Mouse (Mus musculus): Measurements from ENCODE around the gene Gm10392.

The Gm10392 gene

DNA sequence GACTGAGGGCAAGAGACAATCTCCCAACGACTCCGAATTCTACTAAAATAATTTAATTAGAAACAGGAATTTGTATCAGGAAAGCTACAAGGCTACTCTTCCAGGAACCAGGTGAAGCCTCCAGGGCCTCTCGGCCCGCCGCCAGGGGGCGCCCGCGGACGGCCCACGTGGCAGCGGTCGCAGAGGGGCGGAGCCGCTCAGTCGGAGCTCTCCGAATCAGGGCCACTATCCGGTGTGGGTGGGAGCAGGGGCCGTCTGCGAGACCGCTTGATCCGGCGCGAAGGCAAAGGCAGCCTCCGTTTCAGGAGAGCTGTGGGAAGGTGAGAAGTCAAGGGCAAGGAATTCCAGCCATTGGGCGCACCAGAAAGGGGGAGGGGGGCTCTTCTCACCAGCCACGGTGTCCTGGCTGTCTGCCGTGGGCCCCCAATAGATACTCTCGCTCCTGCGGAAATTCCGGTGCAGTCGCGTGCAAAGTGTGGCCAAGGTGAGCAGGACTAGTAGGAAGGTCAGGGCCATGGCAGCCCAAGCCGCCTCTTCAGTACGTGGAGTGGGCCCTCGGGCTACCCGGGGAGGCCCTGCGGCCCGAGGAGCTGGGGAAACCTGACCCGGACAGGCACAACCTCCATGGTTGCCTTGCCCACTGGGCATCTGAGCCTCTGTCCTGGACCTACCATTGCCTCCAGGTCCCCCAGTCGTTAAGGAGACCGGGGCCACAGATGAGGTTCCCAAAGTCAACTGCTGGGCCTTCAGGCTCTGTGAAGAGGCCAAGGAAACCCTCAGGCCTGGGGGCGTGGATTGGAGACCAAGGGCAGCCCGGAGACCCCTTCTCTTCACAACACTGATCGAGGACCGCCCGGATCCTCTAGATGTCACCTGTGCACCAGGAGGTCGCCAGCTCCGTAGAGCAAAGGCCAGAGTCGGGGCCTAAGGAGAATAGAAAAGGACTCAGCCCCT, 10.7 kb downstream of the Gm10392 start:
- DNase-seq (ENCODE audit: low read depth, low spot score): peak; percentile 73

DNA sequence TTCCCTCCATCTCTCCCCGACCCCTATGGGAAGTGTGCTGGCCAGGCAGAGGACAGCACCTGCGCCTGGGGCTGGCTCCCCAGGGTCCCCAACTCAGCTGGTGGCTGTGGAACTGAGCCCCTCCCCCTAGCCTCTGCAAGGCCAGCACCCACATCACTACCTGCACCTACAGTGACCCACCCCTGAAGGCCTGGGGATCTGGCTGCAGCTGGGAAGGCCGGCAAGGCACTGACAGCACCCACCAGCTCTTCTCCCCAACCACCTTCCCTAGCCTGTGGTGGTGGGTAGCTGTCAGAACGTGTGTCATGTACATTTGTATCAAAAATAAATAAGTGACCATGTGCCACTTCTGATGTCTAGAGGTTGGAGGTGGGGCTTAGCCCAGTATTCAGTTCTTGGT, 11.6 kb downstream of the Gm10392 start:
- no peak for DNase-seq (ENCODE audit: low read depth, low spot score)

DNA sequence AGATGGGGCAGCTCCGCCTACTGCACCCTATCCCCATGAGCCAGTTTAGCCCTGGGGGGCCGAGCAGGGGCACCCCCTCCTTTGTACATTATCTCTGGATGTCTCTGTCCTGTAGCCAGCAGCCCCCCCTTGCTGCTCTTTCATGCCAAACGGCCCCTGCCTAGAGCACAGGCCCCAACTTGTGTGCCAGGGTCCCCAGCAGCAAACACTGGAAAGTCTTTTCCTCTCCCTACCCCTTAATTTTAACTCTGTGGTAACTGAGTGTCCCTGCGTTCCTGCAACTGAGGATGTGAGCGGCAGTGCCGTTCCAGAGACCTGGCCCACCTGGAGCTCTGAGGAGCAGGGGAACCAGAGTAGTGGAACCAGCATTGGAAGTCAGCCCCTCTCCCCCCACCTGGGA, 12.1 kb downstream of the Gm10392 start:
- DNase-seq (ENCODE audit: low read depth, low spot score): no peak

DNA sequence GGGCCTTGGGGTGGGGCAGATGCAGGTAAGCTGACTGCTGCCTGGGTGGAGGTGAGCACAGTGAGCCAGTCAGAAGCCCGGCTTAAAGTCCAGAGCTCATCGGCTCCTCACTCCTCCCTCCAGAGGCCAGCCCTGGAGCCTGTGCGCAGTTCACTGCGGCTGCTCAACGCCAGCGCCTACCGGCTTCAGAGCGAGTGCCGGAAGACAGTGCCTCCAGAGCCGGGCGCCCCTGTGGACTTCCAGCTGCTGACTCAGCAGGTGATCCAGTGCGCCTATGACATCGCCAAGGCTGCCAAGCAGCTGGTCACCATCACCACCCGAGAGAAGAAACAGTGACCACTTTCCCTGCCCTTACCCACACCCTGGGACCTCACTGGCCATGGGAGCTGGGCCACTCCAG, 12.7 kb downstream of the Gm10392 start:
- no peak for DNase-seq (ENCODE audit: low read depth, low spot score)

GRCm38 (mm10) chr11:77505291-77505980, 13.6 kb downstream of the Gm10392 start:
- no peak for DNase-seq (ENCODE audit: low read depth, low spot score)

- DNase-seq (ENCODE audit: low read depth, low spot score): no peak
These were observed 14.6 kb downstream of the Gm10392 start for GRCm38 (mm10) chr11:77504377-77504776.

- no peak for DNase-seq (ENCODE audit: low read depth, low spot score)
These were observed 15.5 kb downstream of the Gm10392 start for GRCm38 (mm10) chr11:77503511-77503910.

DNA sequence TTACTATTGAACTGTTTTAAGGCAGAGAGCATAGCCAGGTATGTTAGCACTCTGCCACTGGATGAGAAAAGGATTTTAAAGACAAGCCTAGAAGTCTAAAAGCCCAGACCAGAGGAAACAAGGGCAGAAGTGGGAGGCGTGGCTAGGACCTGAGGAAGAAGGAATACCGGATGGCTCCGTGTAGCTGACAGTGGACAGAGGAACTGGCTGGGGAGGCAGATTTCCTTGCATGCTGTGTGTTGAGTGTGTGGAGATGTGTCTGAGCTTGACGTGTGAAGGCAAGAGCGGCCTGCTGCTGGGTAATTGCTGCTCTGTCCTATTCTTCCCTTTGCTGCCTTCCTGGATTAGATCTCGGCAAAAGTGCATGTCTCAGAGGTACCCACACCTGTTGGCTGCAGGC, 16.5 kb downstream of the Gm10392 start:
- no peak for DNase-seq (ENCODE audit: low read depth, low spot score)

DNA sequence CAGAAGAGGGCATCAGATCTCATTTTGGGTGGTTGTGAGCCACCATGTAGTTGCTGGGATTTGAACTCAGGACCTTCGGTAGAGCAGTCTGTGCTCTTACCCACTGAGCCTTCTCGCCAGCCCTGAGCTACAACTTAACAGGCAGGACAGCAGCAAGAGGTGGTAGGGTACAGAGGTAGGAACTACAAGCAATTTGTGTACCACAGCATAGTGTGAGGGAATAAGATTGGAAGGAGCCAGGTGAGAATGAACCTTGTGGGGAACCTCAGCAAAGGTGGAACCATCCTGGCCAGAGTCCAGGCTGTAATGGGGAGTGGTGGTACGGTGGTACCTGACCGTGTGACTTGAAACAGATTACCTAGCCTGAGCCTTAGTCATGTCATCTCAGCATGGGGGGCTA, 17.0 kb downstream of the Gm10392 start:
- no peak for DNase-seq (ENCODE audit: low read depth, low spot score)

DNA sequence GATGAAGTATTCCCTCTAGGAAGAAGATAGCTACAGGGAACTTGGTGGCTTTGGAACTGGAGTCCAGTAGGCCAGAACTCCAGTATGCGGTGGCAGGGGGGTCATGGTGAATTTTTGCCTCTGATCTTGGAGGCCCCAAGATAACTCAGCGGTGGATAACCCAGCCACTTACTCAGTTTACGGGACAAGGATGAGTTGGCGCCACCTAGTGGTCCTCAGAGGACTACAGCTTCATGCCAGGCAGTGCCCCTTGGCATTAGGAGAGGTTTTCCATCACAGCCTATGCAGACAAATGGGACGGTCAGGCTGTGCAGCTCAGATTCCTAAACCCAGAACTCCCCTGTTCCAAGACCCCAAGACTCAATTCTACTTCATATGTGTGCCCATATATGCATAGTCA, 17.6 kb downstream of the Gm10392 start:
- DNase-seq (ENCODE audit: low read depth, low spot score): no peak

GRCm38 (mm10) chr11:77500361-77501325, 18.4 kb downstream of the Gm10392 start:
- no peak for DNase-seq (ENCODE audit: low read depth, low spot score)

DNA sequence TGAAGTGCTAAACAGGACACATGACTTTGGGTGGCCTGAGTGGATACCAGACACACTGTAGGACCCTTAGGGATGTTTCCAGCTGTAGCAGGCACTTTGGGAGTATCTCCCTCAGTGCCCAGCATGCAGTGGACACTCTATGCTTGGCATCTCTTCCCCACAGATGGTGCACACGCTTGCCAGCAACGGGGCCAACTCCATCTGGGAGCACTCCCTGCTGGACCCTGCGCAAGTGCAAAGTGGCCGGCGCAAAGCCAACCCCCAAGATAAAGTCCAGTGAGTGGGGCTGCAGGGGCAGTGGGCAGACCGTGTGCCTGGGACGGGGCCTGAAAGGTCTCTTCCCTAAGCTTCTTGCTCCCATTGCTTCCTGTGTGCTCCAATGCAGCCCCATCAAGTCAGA, 19.6 kb downstream of the Gm10392 start:
- DNase-seq (ENCODE audit: low read depth, low spot score): no peak

DNA sequence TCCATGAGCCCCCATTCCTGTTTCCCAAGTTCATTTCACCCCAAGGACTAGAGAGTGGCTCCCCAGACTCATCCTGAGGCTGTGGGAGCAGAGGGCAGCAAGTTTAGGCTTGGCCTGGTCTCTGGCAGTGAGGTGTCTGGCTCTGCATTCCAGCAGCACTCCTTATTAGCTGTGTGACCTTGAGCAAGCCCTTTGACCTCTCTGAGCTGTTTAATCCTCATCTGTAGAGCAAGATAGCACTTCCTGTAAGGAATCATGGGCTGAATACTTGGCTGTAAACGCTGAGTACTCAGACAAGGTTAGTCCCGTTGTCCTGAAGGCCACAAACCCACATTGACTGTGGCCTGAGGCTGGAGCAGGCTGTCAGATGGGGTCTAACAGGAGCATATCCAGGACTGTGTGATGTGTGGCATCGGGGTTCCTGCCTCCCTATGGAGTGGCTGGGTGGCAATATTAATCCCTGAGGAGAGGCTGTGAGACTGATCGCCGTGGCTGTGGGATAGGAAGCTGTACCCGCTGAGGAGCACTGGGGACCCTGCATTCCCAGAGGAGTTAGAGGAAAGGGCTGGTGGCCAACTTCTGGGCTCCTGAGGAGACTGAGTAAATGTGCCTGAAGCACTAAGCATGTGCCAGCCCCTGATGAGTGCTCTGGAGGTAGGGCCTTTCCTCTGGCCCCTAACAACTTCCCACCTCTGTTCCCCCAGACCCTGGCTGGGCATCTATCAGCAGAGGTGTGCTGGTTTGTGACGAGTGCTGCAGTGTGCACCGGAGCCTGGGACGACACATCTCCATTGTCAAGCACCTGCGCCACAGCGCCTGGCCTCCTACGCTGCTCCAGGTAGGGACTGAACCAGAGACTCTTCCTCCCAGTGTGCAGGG, 20.5 kb downstream of the Gm10392 start:
- no peak for DNase-seq (ENCODE audit: low read depth, low spot score)

- DNase-seq (ENCODE audit: low read depth, low spot score): no peak
These were observed 21.1 kb downstream of the Gm10392 start for GRCm38 (mm10) chr11:77497851-77498250.

GRCm38 (mm10) chr11:77497341-77497756, 21.6 kb downstream of the Gm10392 start:
- DNase-seq (ENCODE audit: low read depth, low spot score): peak; percentile 59

- DNase-seq (ENCODE audit: low read depth, low spot score): no peak
These were observed 23.5 kb downstream of the Gm10392 start for GRCm38 (mm10) chr11:77495507-77495906.

DNA sequence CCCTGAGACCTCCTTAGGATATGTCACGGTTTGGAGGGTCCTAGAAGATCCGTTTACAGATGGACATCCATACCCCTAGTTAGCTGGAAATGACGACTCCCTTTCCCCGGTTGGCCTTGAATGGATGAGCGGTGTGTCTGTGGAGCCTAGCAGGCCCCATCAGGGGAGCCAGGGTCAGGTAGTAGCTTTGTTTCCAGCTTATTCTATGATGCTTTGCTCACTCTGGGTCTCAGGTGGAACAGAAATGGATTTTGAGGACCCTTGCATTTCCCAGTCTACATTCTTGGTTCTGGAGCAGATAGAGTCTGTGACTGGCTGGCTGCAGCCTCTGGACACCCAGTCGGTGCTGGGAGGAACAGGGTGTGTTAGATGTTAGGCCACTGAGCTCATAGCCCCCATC, 24.2 kb downstream of the Gm10392 start:
- no peak for DNase-seq (ENCODE audit: low read depth, low spot score)

DNA sequence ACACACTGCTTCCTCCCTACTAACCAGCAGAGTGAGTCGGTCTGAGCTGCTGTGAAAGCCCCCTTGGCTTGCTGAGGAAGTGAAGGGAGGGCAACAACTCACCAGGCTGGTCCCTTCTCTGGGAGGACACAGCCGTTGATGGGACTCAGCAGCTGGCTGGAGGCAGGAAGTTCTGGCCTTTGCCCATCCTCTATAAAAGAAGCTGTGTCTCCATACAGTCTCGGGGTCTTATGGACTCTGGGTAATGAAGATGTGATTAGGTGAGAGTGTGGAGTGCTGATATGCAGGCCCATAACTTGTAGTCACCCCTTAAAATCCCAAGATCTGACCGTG, 24.7 kb downstream of the Gm10392 start:
- no peak for DNase-seq (ENCODE audit: low read depth, low spot score)

DNA sequence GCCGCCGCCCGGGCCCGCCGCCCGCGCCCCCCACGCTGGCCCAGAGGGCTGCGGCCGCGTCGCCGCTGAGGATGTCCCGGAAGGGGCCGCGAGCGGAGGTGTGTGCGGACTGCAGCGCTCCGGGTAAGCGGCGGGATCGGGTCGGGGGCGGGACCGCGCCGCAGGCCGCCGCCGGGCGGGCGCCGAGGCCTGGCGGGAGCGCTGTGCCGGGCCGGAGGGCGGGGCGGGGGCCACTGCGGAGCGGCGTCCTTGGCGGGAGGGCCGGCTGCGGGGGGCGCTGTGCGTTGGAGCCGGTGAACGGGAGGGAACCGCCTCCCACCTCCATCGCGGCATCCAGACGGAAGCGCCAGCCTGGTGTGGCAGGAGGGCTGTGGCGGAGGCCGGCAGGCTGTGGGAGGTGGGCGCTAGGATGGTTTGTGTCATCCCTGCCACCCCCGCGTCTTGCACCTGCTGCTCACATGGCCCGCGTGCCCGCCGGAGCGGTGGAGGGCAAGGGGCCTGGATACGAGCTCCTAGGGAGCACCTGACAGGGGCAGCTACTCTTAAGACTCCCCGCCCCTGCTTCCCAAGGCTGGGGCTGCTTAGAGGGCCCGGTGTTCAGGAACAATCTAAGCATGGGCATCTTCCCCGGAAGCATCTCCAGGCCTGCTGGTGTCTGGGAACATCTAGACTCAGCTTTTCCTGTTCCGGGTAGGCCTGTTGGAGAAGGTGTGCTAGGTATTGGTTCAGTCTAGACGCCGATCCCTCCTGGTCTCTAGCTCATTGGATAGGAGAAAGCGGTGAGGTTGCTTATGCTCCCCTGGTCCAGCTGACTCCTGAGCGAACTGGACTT, 25.3 kb downstream of the Gm10392 start, which contains the start of gene Git1:
Git1 (plus strand) TSS at position 51 of the 832 bp plus-strand sequence.
- no peak for DNase-seq (ENCODE audit: low read depth, low spot score)

DNA sequence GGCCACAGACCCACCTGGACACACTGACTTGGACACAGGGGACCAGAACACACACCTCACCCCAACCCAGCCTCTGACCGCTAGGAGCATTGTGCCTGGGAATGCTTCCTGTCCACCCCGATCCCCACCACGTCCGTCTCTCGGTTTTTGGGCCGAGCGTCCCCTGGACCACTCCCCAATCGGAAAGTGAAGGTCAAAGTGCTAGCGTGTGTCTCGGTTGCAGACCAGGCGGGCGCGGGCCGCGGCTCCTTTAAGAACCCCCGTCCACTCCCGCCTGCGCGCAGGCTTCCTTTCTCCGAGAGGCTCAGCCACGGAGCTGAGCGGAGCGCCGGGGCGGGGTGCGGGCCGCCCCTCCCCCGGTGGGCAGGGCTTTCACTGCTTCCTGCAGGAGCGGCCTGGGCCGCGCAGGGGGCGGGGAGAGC, 26.1 kb downstream of the Gm10392 start:
- DNase-seq (ENCODE audit: low read depth, low spot score): peak; percentile 89

All from embryo, embryonic 11.5 days (tissue).